Mouse (Mus musculus) midbrain, embryonic 15.5 days (tissue): Measurements from ENCODE around the gene Hist2h2aa2. TPM values are rescaled to one million over a fixed set of nuclear protein-coding genes. Genes with fewer than 3 reads are reported as not detected.

Source experiments
- ATAC-seq: fragments of 200-750 bp; cut with Nextera tagmentation; replicated peaks from 2 replicates; pipeline ENCODE4 v1.8.0; 2017; ENCODE audit warnings: moderate TSS enrichment
- H3K27ac ChIP-seq: fragments of 300-500 bp; sonication (generic); 2 replicates; pipeline ENCODE4 v1.5.1; 2015; ENCODE audit warnings: mild to moderate bottlenecking, inconsistent platforms
- H3K27me3 ChIP-seq: fragments of 300-500 bp; sonication (generic); replicated peaks from 2 replicates; pipeline ENCODE4 v1.6.1; 2015; ENCODE audit warnings: inconsistent platforms
- H3K36me3 ChIP-seq: fragments of 300-500 bp; sonication (generic); replicated peaks from 2 replicates; pipeline ENCODE4 v1.6.1; 2015; ENCODE audit warnings: inconsistent platforms
- H3K4me1 ChIP-seq: fragments of 300-500 bp; sonication (generic); 2 replicates; pipeline ENCODE4 v1.6.1; 2015; ENCODE audit warnings: inconsistent platforms
- H3K4me2 ChIP-seq: fragments of 300-500 bp; sonication (generic); 2 replicates; pipeline ENCODE4 v1.6.1; 2015; ENCODE audit warnings: inconsistent platforms, mild to moderate bottlenecking, moderate library complexity
- H3K4me3 ChIP-seq: fragments of 300-500 bp; sonication (generic); 2 replicates; pipeline ENCODE4 v1.5.1; 2015; ENCODE audit warnings: mild to moderate bottlenecking, inconsistent platforms
- H3K9ac ChIP-seq: fragments of 300-500 bp; sonication (generic); 2 replicates; pipeline ENCODE4 v1.6.1; 2015; ENCODE audit warnings: mild to moderate bottlenecking, inconsistent platforms
- H3K9me3 ChIP-seq: fragments of 300-500 bp; sonication (generic); 2 replicates; pipeline ENCODE4 v1.6.1; 2016; ENCODE audit warnings: inconsistent platforms
- WGBS: fragments of 180-500 bp; shearing (Covaris S2); methylation state at CpG from one replicate; pipeline ENCODE4 v1.1.7; 2015; ENCODE audit warnings: mixed read lengths; 5-methylcytosine and 5-hydroxymethylcytosine counted together
- microRNA-seq: library from miRNA; unstranded; fragments of <30 nt; microRNA quantifications from one replicate; pipeline ENCODE4, GENCODE M21; 2016
- polyA plus RNA-seq: library from polyadenylated mRNA; unstranded; fragments of >200 nt; fragmentation: Nextera tagmentation; extraction: Ambion mirVana; gene quantifications from 2 replicates; pipeline ENCODE4 v1.2.1, GENCODE M21; 2015

Hist2h2aa2 gene
- polyA plus RNA-seq, 1 experiment from 2014 or later, result 51.7 TPM

DNA sequence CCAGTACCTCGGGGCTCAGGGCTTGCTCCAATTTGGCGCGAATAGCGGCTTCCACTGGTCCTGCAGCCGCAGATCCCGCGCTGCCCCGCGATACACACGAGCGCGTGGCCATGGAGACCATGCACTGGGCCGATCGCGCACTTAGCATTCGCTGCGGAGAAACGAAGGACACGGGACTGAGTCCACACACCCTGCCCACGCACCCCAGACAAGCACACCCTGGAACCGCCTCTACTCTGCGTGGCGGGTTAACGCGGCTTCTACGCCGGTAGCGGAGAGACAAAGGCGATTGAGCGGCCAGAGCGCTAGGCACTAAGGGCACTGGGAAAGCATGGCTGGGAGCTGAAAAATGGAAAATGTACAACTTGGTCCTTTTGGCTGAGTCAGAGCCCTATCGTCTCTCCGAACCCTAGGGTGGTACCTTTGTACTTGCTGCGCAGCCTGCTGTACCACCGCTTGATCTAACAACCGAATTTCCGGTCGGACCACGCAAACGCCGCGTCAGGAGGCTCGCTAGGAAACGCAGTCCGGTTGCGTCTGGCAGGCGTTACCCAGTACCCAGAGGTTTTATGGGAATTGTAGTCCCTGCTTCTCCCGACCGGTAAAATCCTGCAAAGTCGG, 42.8 kb downstream of the Hist2h2aa2 start:
- WGBS, result under 1% methylated on average over 50 of the region's 50 CpGs

DNA sequence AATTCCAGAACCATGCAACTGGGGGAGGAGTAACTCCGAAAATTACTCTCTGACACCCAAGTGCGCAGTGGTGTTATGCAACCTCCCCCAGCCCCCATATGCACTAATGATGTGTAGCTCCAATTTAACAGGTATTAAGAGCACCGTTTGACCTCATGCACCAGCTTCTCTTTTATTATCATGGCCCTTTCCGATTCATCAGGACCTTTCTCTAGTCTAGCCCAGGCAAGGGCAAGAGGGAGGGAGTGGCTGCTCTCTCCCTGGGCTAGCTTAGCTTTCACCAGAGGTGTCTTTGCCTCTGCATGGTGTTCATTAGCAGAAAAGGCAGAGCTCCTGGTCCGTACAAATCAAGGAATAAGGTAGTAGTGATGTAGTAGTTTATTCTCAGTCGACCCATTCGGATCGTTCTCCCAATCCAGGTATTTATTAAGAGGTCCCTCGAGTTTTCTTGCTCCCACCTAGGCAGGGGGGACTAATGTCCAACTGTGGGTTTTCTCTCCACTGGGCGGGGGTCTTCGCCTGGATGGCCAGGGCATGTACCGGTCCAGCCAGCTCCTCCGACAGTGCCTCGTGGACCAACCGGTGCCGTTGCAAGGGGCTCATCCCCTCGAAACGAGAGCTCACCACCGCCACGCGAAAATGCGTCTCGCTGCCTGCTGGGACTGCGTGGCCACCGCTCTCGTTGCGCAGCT, 43.5 kb downstream of the Hist2h2aa2 start:
- WGBS, result 17% methylated on average over 27 of the region's 27 CpGs
- Histone ChIP-seq H3K9ac (peak overlapping the region; percentile 91), H3K4me1 (peaks cover 14% of the 10 kb centered on the region), H3K27me3 (no peaks in the 10 kb centered on the region), H3K9me3 (no peaks in the 10 kb centered on the region), H3K4me2 (peak overlapping the region; percentile 76), H3K27ac (peak overlapping the region; percentile 98), H3K4me3 (peak overlapping the region; percentile 71), H3K36me3 (peaks cover 8% of the 10 kb centered on the region; the same call in 1 of the 2 replicates)
- peak; percentile 18 for ATAC-seq

More for the DNA sequence above, 42.8 kb downstream of the Hist2h2aa2 start:
- peak overlapping the region; percentile 76 for H3K4me2 ChIP-seq
- H3K36me3 ChIP-seq, result peaks cover 6% of the 10 kb centered on the region; the same call in 1 of the 2 replicates
- H3K27ac ChIP-seq, result peak overlapping the region; percentile 98
- H3K4me3 ChIP-seq, result peak overlapping the region; percentile 71
- no peaks in the 10 kb centered on the region for H3K9me3 ChIP-seq
- H3K4me1 ChIP-seq, result peaks cover 14% of the 10 kb centered on the region
- peak overlapping the region; percentile 91 for H3K9ac ChIP-seq
- H3K27me3 ChIP-seq, result no peaks in the 10 kb centered on the region
- peak; percentile 95 for ATAC-seq

DNA sequence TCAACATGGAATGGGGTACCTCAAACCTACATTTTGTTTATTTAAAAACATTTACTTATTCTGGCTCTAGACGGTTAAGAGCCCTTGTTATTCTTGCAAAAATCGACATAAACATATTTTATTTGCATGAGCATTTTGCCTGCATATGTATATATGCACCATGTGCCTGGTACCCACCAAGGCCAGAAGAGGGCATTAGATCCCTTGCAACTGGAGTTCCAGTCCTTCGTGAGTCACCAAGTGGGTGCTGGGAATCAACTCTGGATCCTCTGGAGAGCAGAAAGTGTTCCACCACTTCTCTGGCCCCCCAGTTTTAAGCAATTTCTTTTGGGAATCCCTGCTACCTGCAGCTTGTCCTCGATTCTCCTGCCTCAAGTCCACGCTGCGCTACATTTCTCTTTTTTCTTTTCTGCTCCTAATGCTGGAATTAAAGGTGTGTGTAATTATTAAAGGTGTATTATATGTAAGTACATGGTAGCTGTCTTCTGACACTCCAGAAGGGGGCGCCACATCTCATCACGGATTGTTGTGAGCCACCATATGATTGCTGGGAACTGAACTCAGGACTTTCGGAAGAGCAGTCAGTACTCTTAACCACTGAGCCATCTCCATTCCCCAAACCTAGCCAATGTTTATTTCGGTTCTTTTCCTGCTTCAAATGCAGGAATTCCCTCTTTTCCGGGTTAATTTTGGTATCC, 44.3 kb downstream of the Hist2h2aa2 start:
- Histone ChIP-seq H3K27ac (peak overlapping the region; percentile 98; the same call in 1 of the 2 replicates), H3K4me3 (peak overlapping the region; percentile 71; the same call in 1 of the 2 replicates), H3K9ac (no peak overlapping the region), H3K27me3 (no peaks in the 10 kb centered on the region), H3K9me3 (no peaks in the 10 kb centered on the region), H3K4me2 (peak overlapping the region; percentile 76), H3K4me1 (peaks cover 14% of the 10 kb centered on the region), H3K36me3 (peaks cover 16% of the 10 kb centered on the region; the same call in 1 of the 2 replicates)
- 91% methylated on average over 11 of the region's 11 CpGs for WGBS
- ATAC-seq, result no peak

DNA sequence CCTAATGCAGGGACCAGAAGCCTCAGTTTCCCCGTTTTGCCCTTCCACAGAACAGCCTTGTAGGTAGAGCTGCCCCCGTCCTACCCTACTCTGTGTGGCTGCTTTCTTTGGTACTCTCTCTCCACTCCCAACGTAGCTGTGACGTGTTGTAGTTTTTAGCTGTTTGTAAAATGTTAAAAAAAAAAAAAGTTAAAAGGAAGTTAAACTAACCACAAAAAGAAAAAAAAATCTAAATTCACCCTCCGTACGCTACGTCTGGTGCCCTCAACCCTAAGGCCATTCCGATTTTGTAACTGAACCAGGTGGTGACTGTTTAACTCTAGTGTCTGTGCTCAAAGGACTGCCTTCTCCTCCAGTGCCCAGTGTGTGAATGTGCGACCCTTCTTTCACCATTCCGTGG, 45.1 kb downstream of the Hist2h2aa2 start:
- Histone ChIP-seq H3K36me3 (peaks cover 19% of the 10 kb centered on the region; the same call in 1 of the 2 replicates), H3K4me1 (peaks cover 14% of the 10 kb centered on the region), H3K4me3 (no peak overlapping the region), H3K9me3 (no peaks in the 10 kb centered on the region), H3K27me3 (no peaks in the 10 kb centered on the region), H3K4me2 (no peak overlapping the region), H3K9ac (no peak overlapping the region), H3K27ac (no peak overlapping the region)
- WGBS, result 91% methylated on average over 10 of the region's 10 CpGs
- no peak for ATAC-seq

DNA sequence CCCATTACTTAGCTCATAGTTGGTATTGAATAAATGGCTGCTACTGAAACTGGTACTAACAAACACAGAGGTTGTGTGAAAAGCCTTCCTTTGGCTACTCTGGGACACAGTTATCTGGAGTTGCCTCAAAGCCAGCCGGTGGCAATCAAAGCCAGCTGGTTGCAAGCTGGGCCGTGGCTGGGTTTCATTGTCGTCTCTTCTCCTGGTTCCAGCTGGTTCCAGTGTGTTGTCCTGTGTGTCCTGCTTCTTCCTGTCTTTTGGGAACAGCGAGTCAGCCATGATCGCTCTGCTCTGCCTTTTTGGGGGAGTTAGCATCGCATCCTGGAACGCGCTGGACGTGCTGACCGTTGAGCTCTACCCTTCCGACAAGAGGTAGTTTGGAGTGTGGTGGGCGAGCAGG, 47.1 kb downstream of the Hist2h2aa2 start:
- no peak overlapping the region for H3K4me2 ChIP-seq
- no peak overlapping the region for H3K4me3 ChIP-seq
- no peaks in the 10 kb centered on the region for H3K27me3 ChIP-seq
- peaks cover 11% of the 10 kb centered on the region for H3K4me1 ChIP-seq
- peaks cover 27% of the 10 kb centered on the region; the same call in 1 of the 2 replicates for H3K36me3 ChIP-seq
- no peak overlapping the region for H3K9ac ChIP-seq
- no peaks in the 10 kb centered on the region for H3K9me3 ChIP-seq
- no peak overlapping the region for H3K27ac ChIP-seq
- ATAC-seq, result no peak
- WGBS, result 71% methylated on average over 12 of the region's 12 CpGs

Small RNA genes within 50 kb of the gene (microRNA-seq; reads per million reads assigned to microRNA genes)
- not detected for gene Gm44492
- gene Gm47311, result not detected
- not detected for gene Gm47313

Other genes starting within 250 kb of the Hist2h2aa2 start
- gene Plekho1, start 244.3 kb downstream of the Hist2h2aa2 start, polyA plus RNA-seq, result 59.3 and 63.1 TPM in 2 replicates
- 64.4 and 65.6 TPM in 2 replicates for gene Vps45, start 181.8 kb downstream of the Hist2h2aa2 start, polyA plus RNA-seq
- gene Otud7b, start 135.7 kb downstream of the Hist2h2aa2 start, polyA plus RNA-seq, result 7.7 and 8.2 TPM in 2 replicates
- 8.3 and 14.1 TPM in 2 replicates for gene Mtmr11, start 78.3 kb downstream of the Hist2h2aa2 start, polyA plus RNA-seq
- gene Sf3b4, start 67.9 kb downstream of the Hist2h2aa2 start, polyA plus RNA-seq, result 138 and 147 TPM in 2 replicates
- 140 and 142 TPM in 2 replicates for gene Sv2a, start 59.1 kb downstream of the Hist2h2aa2 start, polyA plus RNA-seq
- gene Bola1, start 20.6 kb downstream of the Hist2h2aa2 start, polyA plus RNA-seq, result 51.0 and 59.9 TPM in 2 replicates
- 0.92 TPM in 1 of 2 replicates, not detected in the other for gene Hist2h2ab, start 20.4 kb downstream of the Hist2h2aa2 start, polyA plus RNA-seq
- 1.8 and 2.2 TPM in 2 replicates for gene Hist2h2ac, start 19.4 kb downstream of the Hist2h2aa2 start, polyA plus RNA-seq
- gene Hist2h2be, start 19.2 kb downstream of the Hist2h2aa2 start, polyA plus RNA-seq, result 5.1 and 5.4 TPM in 2 replicates
- gene Hist2h3c2, start 1.1 kb downstream of the Hist2h2aa2 start, polyA plus RNA-seq, result 2.3 and 2.4 TPM in 2 replicates
- 14.4 and 19.2 TPM in 2 replicates for gene Hist2h2aa1, start 5.2 kb upstream of the Hist2h2aa2 start, polyA plus RNA-seq
- gene Hist2h3c1, start 6.4 kb upstream of the Hist2h2aa2 start, polyA plus RNA-seq, result 0.11 TPM in 1 of 2 replicates, not detected in the other
- 5.6 and 6.1 TPM in 2 replicates for gene Hist2h4, start 23.0 kb upstream of the Hist2h2aa2 start, polyA plus RNA-seq
- gene Hist2h3b, start 28.4 kb upstream of the Hist2h2aa2 start, polyA plus RNA-seq, result 12.8 and 13.1 TPM in 2 replicates
- gene Hist2h2bb, start 29.5 kb upstream of the Hist2h2aa2 start, polyA plus RNA-seq, result 1.9 and 2.6 TPM in 2 replicates
- gene Fcgr1, start 53.7 kb upstream of the Hist2h2aa2 start, polyA plus RNA-seq, result 1.0 and 1.7 TPM in 2 replicates
- gene BC107364, start 212.0 kb upstream of the Hist2h2aa2 start, polyA plus RNA-seq, result not detected in 2 replicates